Mouse (Mus musculus) bone marrow, adult 2 months (tissue): ENCODE results near the gene Slc24a2.

Experiments used
- CTCF ChIP-seq: fragments of 200-500 bp; IDR thresholded peaks from 2 replicates; pipeline ENCODE4 v1.5.1; 2011; ENCODE audit warnings: low read length, control low read depth; ENCODE audit not compliant: control insufficient read depth, insufficient read depth
- POLR2A ChIP-seq: fragments of 200-500 bp; IDR thresholded peaks from 2 replicates; pipeline ENCODE4 v1.6.1; 2011; ENCODE audit warnings: low read depth, mild to moderate bottlenecking, control low read depth, low read length, borderline replicate concordance; ENCODE audit not compliant: control insufficient read depth

GRCm38 (mm10) chr4:87081321-87081720 is 149.0 kb downstream of the Slc24a2 start:
- TF ChIP-seq CTCF (no peak), POLR2A (no peak)
